Mouse (Mus musculus) liver, embryonic 18 days (tissue): Measurements from ENCODE around the gene Sbf2. TPM values are rescaled to one million over a fixed set of nuclear protein-coding genes. Genes with fewer than 3 reads are reported as not detected.

Experiments used
- polyA plus RNA-seq: library from polyadenylated mRNA; depleted of rRNA; stranded (reverse); fragments of >200 nt; gene quantifications from 2 replicates; pipeline ENCODE4 v1.2.3, GENCODE M21; 2012; rRNA removed

Gene Sbf2
- polyA plus RNA-seq = 6.0 and 6.5 TPM in 2 replicates

DNA sequence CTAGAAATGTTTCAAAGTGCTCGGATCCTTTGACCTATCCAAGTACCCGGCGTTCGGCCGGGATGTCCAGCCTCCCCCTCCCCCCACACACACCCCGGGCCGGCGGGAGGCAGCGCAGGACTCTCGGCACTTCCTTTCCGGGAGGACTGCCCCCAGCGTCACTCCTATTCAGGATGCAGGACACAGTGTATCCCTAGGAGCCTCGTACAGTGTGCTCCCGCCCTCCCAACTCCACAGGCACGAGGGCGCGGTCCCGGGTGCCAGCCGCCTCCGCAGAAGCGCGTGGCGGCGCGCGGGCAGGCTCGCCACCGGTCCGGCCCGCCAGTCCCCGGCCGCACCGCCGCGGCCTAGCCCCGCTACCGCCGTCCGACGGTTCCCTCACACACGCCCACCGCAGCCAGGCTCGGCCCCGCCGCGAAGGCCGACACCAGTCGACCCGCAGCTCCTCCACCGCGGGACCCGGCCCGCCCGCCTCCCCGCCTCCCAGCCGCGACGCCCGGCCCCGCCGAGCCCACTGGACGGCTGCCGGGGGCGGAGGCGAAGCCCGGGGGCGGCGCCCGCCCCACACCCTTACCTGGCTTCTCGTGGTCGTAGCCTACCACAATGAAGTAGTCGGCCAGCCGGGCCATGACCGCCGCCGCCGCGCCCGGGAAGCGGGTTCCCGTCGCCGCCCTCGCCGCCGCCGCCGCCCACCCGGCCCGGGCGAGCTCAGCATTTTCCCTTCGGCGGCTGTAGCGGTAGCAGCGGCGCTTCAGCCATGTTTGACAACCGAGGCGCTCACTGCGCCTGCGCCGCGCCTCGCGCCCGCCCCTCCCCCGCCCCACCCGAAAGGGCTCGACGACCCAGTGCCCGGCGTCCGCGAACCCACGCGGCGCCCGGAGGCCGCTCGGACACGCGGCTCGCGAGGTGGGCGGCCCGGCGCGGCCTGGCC, at the start of gene Sbf2:
TSS of gene Sbf2 (minus strand) at position 790 of the 931 bp plus-strand sequence.

GRCm38 (mm10) chr7:110627486-110628272, 13.0 kb upstream of the Sbf2 start, which contains the start of gene Adm:
Adm (plus strand) TSS chr7:110627661.

Other genes with a start within 250 kb of the Sbf2 start
- 2.9 and 4.6 TPM in 2 replicates for gene Adm, start 12.7 kb upstream of the Sbf2 start, polyA plus RNA-seq
- 11.9 and 16.0 TPM in 2 replicates for gene Ampd3, start 153.3 kb upstream of the Sbf2 start, polyA plus RNA-seq
- 20.0 and 21.4 TPM in 2 replicates for gene Rnf141, start 229.5 kb upstream of the Sbf2 start, polyA plus RNA-seq
- gene Lyve1, start 248.3 kb upstream of the Sbf2 start, polyA plus RNA-seq = 32.5 and 35.9 TPM in 2 replicates